Mouse (Mus musculus): Measurements from ENCODE around the gene Zic1. TPM values are rescaled to one million over a fixed set of nuclear protein-coding genes. Genes with fewer than 3 reads are reported as not detected.

Zic1 gene
- polyA plus RNA-seq, 1 experiment from 2014 or later: 14.4 TPM

Other genes with a start within 250 kb of the Zic1 start
- 45.1 and 56.3 TPM in 2 replicates for gene Zic4, start 3.4 kb downstream of the Zic1 start, polyA plus RNA-seq (2014; fragmentation: Nextera tagmentation; extraction: Ambion mirVana)